In genomic region chr7:114155053-114155865, GRCm38 (mm10) we compare ENCODE assay signal across 12 mouse cellular contexts. TPM values are rescaled to one million over a fixed set of nuclear protein-coding genes. Genes with fewer than 3 reads are reported as not detected.
DNase-seq lines count a peak whose midpoint lies in the region; ATAC-seq and TF ChIP-seq lines count a peak whose summit lies in the region.
"Had no signal": no experiment of that assay in that cellular context is flagged by ENCODE, and none has a peak within 500 bp of the region (broad histone marks: within the 10 kb centered on the region; RNA-seq: fewer than 3 reads in every experiment).

No protein-coding gene starts in this region.

- WGBS in liver, adult 2 months: 62% methylated on average over 5 of the region's 5 CpGs
- 41% methylated on average over 5 of the region's 5 CpGs for WGBS in liver, embryonic 11.5 days
- WGBS in hindbrain, embryonic 14.5 days: 62% methylated on average over 5 of the region's 5 CpGs
- 65% methylated on average over 5 of the region's 5 CpGs for WGBS in midbrain, embryonic 15.5 days

- H3K79me2 ChIP-seq in liver, adult 2 months (ENCODE audit: control insufficient read depth, insufficient read depth, low read length): no peaks in the 10 kb centered on the region

- TF ChIP-seq CTCF in liver, adult 2 months (IDR thresholded peaks at IDR 0.05; ENCODE audit: low read depth, low read length): no peak

- H3K27me3 ChIP-seq in liver, adult 2 months (ENCODE audit: control insufficient read depth, insufficient read depth, low read length): no peaks in the 10 kb centered on the region
- H3K27me3 ChIP-seq in liver, embryonic 11.5 days (replicated peaks; ENCODE audit: control insufficient read depth, insufficient read depth, low read length): no peaks in the 10 kb centered on the region
- no peaks in the 10 kb centered on the region for H3K27me3 ChIP-seq in hindbrain, embryonic 14.5 days (ENCODE audit: control insufficient read depth, insufficient read depth, low read length)
- H3K27me3 ChIP-seq in midbrain, embryonic 15.5 days (replicated peaks): no peaks in the 10 kb centered on the region
- H3K27me3 ChIP-seq: liver, embryonic 12.5 days had no signal

- no peaks in the 10 kb centered on the region for H3K4me1 ChIP-seq in liver, adult 2 months (ENCODE audit: control insufficient read depth, insufficient read depth, low read length)
- no peaks in the 10 kb centered on the region; the same call in 1 of the 2 replicates for H3K4me1 ChIP-seq in liver, embryonic 11.5 days (replicated peaks; ENCODE audit: control insufficient read depth, insufficient read depth, low read length)
- H3K4me1 ChIP-seq in hindbrain, embryonic 14.5 days (replicated peaks; ENCODE audit: control insufficient read depth, insufficient read depth, low read length): no peaks in the 10 kb centered on the region
- H3K4me1 ChIP-seq in midbrain, embryonic 15.5 days: peaks cover 6% of the 10 kb centered on the region; the same call in 1 of the 2 replicates
- H3K4me1 ChIP-seq: liver, embryonic 12.5 days had no signal

- no peaks in the 10 kb centered on the region for H3K36me3 ChIP-seq in liver, adult 2 months (ENCODE audit: control insufficient read depth, insufficient read depth, low read length)
- no peaks in the 10 kb centered on the region for H3K36me3 ChIP-seq in liver, embryonic 11.5 days (ENCODE audit: control insufficient read depth, insufficient read depth, low read length)
- H3K36me3 ChIP-seq in hindbrain, embryonic 14.5 days (replicated peaks; ENCODE audit: control insufficient read depth, insufficient read depth): no peaks in the 10 kb centered on the region
- H3K36me3 ChIP-seq in midbrain, embryonic 15.5 days (replicated peaks): no peaks in the 10 kb centered on the region
- H3K36me3 ChIP-seq: liver, embryonic 12.5 days had no signal

- H3K9ac ChIP-seq in liver, adult 2 months (ENCODE audit: low read depth, low read length): no peak overlapping the region
- no peak overlapping the region for H3K9ac ChIP-seq in liver, embryonic 11.5 days (ENCODE audit: low read depth, low read length)
- no peak overlapping the region for H3K9ac ChIP-seq in hindbrain, embryonic 14.5 days
- no peak overlapping the region for H3K9ac ChIP-seq in midbrain, embryonic 15.5 days
- H3K9ac ChIP-seq: liver, embryonic 12.5 days had no signal

- no peaks in the 10 kb centered on the region for H3K9me3 ChIP-seq in liver, embryonic 11.5 days (ENCODE audit: control insufficient read depth, low read length)
- H3K9me3 ChIP-seq in hindbrain, embryonic 14.5 days (ENCODE audit: control insufficient read depth, low read length): no peaks in the 10 kb centered on the region
- no peaks in the 10 kb centered on the region for H3K9me3 ChIP-seq in midbrain, embryonic 15.5 days

- no peak overlapping the region for H3K4me3 ChIP-seq in liver, adult 2 months (ENCODE audit: insufficient read depth, low read depth, low read length)
- no peak overlapping the region for H3K4me3 ChIP-seq in liver, embryonic 11.5 days (ENCODE audit: low read depth, low read length)
- H3K4me3 ChIP-seq in hindbrain, embryonic 14.5 days (replicated peaks; ENCODE audit: low read length): no peak overlapping the region
- no peak overlapping the region for H3K4me3 ChIP-seq in midbrain, embryonic 15.5 days
- H3K4me3 ChIP-seq: liver, embryonic 12.5 days had no signal

- H3K27ac ChIP-seq in liver, adult 2 months (replicated peaks; ENCODE audit: insufficient read depth, low read depth, low read length): no peak overlapping the region
- no peak overlapping the region for H3K27ac ChIP-seq in liver, embryonic 11.5 days (ENCODE audit: low read depth, low read length)
- no peak overlapping the region for H3K27ac ChIP-seq in hindbrain, embryonic 14.5 days
- H3K27ac ChIP-seq in midbrain, embryonic 15.5 days: no peak overlapping the region
- H3K27ac ChIP-seq: liver, embryonic 12.5 days had no signal

- peak; percentile 69 to 70 for DNase-seq in adrenal gland, adult (ENCODE audit: inconsistent age in 2 of 2, low spot score in 1 of 2)
- DNase-seq in adrenal gland, postnatal 4 days (ENCODE audit: low spot score in 2 of 2): no peak
- DNase-seq in liver, adult 2 months (ENCODE audit: extremely low read depth, low read depth, low spot score): peak; percentile 19
- no peak for DNase-seq in liver, embryonic 11.5 days (ENCODE audit: low spot score)
- no peak for DNase-seq in hindbrain, embryonic 14.5 days (ENCODE audit: low spot score)
- DNase-seq in yolk sac, embryonic 10.5 days (ENCODE audit: low spot score): no peak
- DNase-seq: heart, adult 18-20 months; kidney, adult 8-10 months; right cerebral cortex, adult 18-20 months had no signal

- ATAC-seq in liver, embryonic 11.5 days (replicated peaks; ENCODE audit: low FRiP score): no peak
- peak; percentile 66; the same call in 1 of the 2 replicates for ATAC-seq in hindbrain, embryonic 14.5 days (ENCODE audit: low FRiP score)
- ATAC-seq in midbrain, embryonic 15.5 days (replicated peaks): peak; percentile 69; the same call in 1 of the 2 replicates
- ATAC-seq in inflammation-experienced regulatory T-cells, adult 6 months: no peak
- ATAC-seq: liver, embryonic 12.5 days had no signal

- TF ChIP-seq POLR2A in liver, adult 2 months (IDR thresholded peaks at IDR 0.05; ENCODE audit: extremely low read depth, insufficient read depth, low read length): no peak

- no peak overlapping the region for H3K4me2 ChIP-seq in liver, embryonic 11.5 days
- H3K4me2 ChIP-seq in hindbrain, embryonic 14.5 days (replicated peaks): no peak overlapping the region
- H3K4me2 ChIP-seq in midbrain, embryonic 15.5 days: no peak overlapping the region
- H3K4me2 ChIP-seq: liver, embryonic 12.5 days had no signal

RNA-seq across cellular contexts. Expression of gene Rras2, which starts 37.7 kb away (rescaled TPM):
- 10 to 100 TPM; 33.5 to 34.8 TPM for total RNA-seq in adrenal gland, postnatal 4 days (2021)
- 18.3 and 18.9 TPM in 2 replicates for total RNA-seq in liver, adult 2 months (2014; rRNA removed)
- 6.0 TPM in 2 replicates for polyA plus RNA-seq in liver, adult 2 months (2012; rRNA removed)
- 20.1 and 20.4 TPM in 2 replicates for polyA plus RNA-seq in liver, embryonic 11.5 days (2014; fragmentation: Nextera tagmentation; extraction: Ambion mirVana)
- 23.9 and 28.8 TPM in 2 replicates for polyA plus RNA-seq in hindbrain, embryonic 14.5 days (2014; fragmentation: Nextera tagmentation; extraction: Ambion mirVana)
- 20.7 and 21.6 TPM in 2 replicates for polyA plus RNA-seq in midbrain, embryonic 15.5 days (2015; fragmentation: Nextera tagmentation; extraction: Ambion mirVana)
- polyA plus RNA-seq in inflammation-experienced regulatory T-cells, adult 6 months (2017; shearing (Covaris generic)): 1 to 10 TPM; 3.3 to 5.3 (median 4.5) TPM

Comparison
In these comparisons a context has a peak if more than half of its experiments do, and no peak if none do; other contexts are left out.
1. DNase-seq: peak in adrenal gland, adult (2 of 2) and liver, adult 2 months (single experiment); none in adrenal gland, postnatal 4 days (0 of 2), liver, embryonic 11.5 days (single experiment), hindbrain, embryonic 14.5 days (single experiment) and yolk sac, embryonic 10.5 days (single experiment).
2. ATAC-seq: peak in hindbrain, embryonic 14.5 days (single experiment) and midbrain, embryonic 15.5 days (single experiment); none in liver, embryonic 11.5 days (single experiment) and inflammation-experienced regulatory T-cells, adult 6 months (single experiment).